Mouse (Mus musculus) thymus, adult 2 months (tissue): ENCODE data around the gene Cdv3.

ENCODE experiments used
- CTCF ChIP-seq: fragments of 200-500 bp; IDR thresholded peaks from 2 replicates; pipeline ENCODE4 v1.5.1; 2012; ENCODE audit warnings: mild to moderate bottlenecking, control low read depth, low read length, moderate library complexity, borderline replicate concordance; ENCODE audit not compliant: control insufficient read depth, poor library complexity, insufficient read depth; ENCODE audit errors: extremely low read depth
- POLR2A ChIP-seq: fragments of 200-500 bp; IDR thresholded peaks from 2 replicates; pipeline ENCODE4 v1.6.1; 2012; ENCODE audit warnings: mild to moderate bottlenecking, low read length, control low read depth, moderate library complexity; ENCODE audit not compliant: control insufficient read depth, poor library complexity, insufficient read depth; ENCODE audit errors: extremely low read depth

- TF ChIP-seq CTCF, result no peak
- no peak for TF ChIP-seq POLR2A
Observed at GRCm38 (mm10) chr9:103403331-103403973, 37.8 kb upstream of the Cdv3 start.
